Mouse (Mus musculus): ENCODE data around the gene Qrich1. TPM values are rescaled to one million over a fixed set of nuclear protein-coding genes. Genes with fewer than 3 reads are reported as not detected.

Gene Qrich1
- polyA plus RNA-seq, 1 experiment from 2014 or later, result 168 TPM

GRCm38 (mm10) chr9:108485301-108485875 is 31.2 kb upstream of the Qrich1 start:
- Histone ChIP-seq H3K36me3 (replicated peaks) (peaks cover 93% of the 10 kb centered on the region), H3K4me3 (no peak overlapping the region), H3K4me1 (peaks cover 24% of the 10 kb centered on the region), H3K27ac (replicated peaks) (no peak overlapping the region), H3K27me3 (replicated peaks; ENCODE audit: low read depth, poor library complexity, severe bottlenecking) (no peaks in the 10 kb centered on the region), H3K9me3 (no peaks in the 10 kb centered on the region)
- DNase-seq (ENCODE audit: low spot score), result no peak
- WGBS, result 94% methylated on average over 19 of the region's 19 CpGs

- 92% methylated on average over 8 of the region's 8 CpGs for WGBS
- no peak for DNase-seq (ENCODE audit: low spot score)
- H3K36me3 ChIP-seq (replicated peaks), result peaks cover 85% of the 10 kb centered on the region
These were observed 29.6 kb upstream of the Qrich1 start for GRCm38 (mm10) chr9:108486973-108487530.

GRCm38 (mm10) chr9:108488403-108488802 is 28.2 kb upstream of the Qrich1 start:
- peaks cover 25% of the 10 kb centered on the region for H3K4me1 ChIP-seq
- 95% methylated on average over 17 of the region's 17 CpGs for WGBS
- no peaks in the 10 kb centered on the region for H3K27me3 ChIP-seq (replicated peaks; ENCODE audit: low read depth, poor library complexity, severe bottlenecking)
- H3K4me3 ChIP-seq, result 0 out of 2 replicates have a peak overlapping the region, but pooled peaks have one; percentile 76
- no peak overlapping the region for H3K27ac ChIP-seq (replicated peaks)
- H3K9me3 ChIP-seq, result no peaks in the 10 kb centered on the region
- H3K36me3 ChIP-seq (replicated peaks), result peaks cover 85% of the 10 kb centered on the region
- no peak for DNase-seq (ENCODE audit: low spot score)

More at GRCm38 (mm10) chr9:108486973-108487530, 29.6 kb upstream of the Qrich1 start:
- no peak overlapping the region for H3K27ac ChIP-seq (replicated peaks)
- no peaks in the 10 kb centered on the region for H3K9me3 ChIP-seq
- no peaks in the 10 kb centered on the region for H3K27me3 ChIP-seq (replicated peaks; ENCODE audit: low read depth, poor library complexity, severe bottlenecking)
- H3K4me1 ChIP-seq, result peaks cover 20% of the 10 kb centered on the region
- no peak overlapping the region for H3K4me3 ChIP-seq

- WGBS, result 96% methylated on average over 20 of the region's 20 CpGs
- Histone ChIP-seq H3K4me3 (peak overlapping the region; percentile 76; the same call in 1 of the 2 replicates), H3K36me3 (replicated peaks) (peaks cover 85% of the 10 kb centered on the region), H3K27ac (replicated peaks) (peak overlapping the region; percentile 88; the same call in 1 of the 2 replicates), H3K27me3 (replicated peaks; ENCODE audit: low read depth, poor library complexity, severe bottlenecking) (no peaks in the 10 kb centered on the region), H3K4me1 (peaks cover 25% of the 10 kb centered on the region), H3K9me3 (no peaks in the 10 kb centered on the region)
- no peak for DNase-seq (ENCODE audit: low spot score)
These were observed 27.4 kb upstream of the Qrich1 start for GRCm38 (mm10) chr9:108489215-108489614.

DNA sequence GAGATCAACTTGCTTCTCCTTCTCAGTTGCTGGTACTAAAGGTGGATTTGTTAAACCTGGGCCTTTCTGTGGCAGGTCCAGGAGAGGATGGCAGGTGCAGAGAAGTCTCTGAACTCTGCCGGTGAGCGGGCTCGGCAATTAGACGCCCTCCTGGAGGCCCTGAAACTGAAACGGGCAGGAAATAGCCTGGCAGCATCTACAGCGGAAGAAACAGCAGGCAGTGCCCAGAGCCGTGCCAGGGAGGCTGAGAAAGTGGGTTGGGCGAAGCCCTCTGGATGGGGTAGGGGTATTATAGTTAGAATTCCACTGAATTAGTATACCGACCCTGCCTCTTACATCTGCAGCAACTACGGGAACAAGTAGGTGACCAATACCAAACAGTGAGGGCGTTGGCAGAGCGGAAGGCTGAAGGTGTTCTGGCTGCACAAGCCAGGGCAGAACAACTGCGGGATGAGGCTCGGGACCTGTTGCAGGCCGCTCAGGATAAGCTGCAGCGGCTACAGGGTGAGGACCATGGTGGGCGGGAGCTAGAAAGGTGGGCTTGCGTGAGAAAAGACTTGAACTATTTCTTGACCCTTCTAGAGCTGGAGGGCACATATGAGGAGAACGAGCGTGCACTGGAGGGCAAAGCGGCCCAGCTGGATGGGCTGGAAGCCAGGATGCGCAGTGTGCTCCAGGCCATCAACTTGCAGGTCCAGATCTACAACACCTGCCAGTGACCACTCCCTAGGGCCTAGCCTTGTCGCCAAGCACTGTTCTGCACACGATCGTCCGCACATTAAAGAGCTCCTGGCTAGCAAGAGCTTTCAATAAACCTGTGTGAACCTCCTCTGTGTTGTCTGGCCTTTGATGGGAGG is 26.7 kb upstream of the Qrich1 start:
- H3K36me3 ChIP-seq (replicated peaks), result peaks cover 85% of the 10 kb centered on the region
- peaks cover 25% of the 10 kb centered on the region for H3K4me1 ChIP-seq
- H3K9me3 ChIP-seq, result no peaks in the 10 kb centered on the region
- no peak for DNase-seq (ENCODE audit: low spot score)
- H3K27me3 ChIP-seq (replicated peaks; ENCODE audit: low read depth, poor library complexity, severe bottlenecking), result no peaks in the 10 kb centered on the region
- peak overlapping the region; percentile 88 for H3K27ac ChIP-seq (replicated peaks)
- 70% methylated on average over 26 of the region's 26 CpGs for WGBS
- H3K4me3 ChIP-seq, result peak overlapping the region; percentile 76

- DNase-seq (ENCODE audit: low spot score), result peak; percentile 97
- WGBS, result under 1% methylated on average over 69 of the region's 69 CpGs
- Histone ChIP-seq H3K27ac (replicated peaks) (peak within 1 kb of the TSS; percentile 88), H3K36me3 (replicated peaks) (peaks cover 85% of the 10 kb centered on the region), H3K9me3 (no peaks in the 10 kb centered on the region), H3K4me1 (peaks cover 25% of the 10 kb centered on the region), H3K4me3 (peak within 1 kb of the TSS; percentile 76), H3K27me3 (replicated peaks; ENCODE audit: low read depth, poor library complexity, severe bottlenecking) (no peaks in the 10 kb centered on the region)
These were observed 25.9 kb upstream of the Qrich1 start, which contains the start of gene Usp19 for GRCm38 (mm10) chr9:108490559-108491285. TSS of gene Usp19 (plus strand) at chr9:108490602.

DNA sequence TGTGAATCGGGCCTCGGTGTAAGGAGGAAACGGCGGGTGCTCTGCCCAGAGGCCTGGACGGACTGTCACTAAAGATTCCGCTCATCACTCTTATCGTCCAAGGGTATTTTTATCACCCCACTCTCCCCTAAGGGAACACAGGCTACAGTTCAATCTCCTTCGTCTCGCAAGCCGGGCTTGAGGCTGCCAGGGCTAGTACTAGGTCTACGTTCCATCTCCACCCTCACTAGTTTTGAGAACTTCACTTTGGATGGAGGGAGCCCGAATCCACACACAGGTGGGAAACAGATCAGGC is 25.4 kb upstream of the Qrich1 start:
- 15% methylated on average over 12 of the region's 12 CpGs for whole genome bisulfite sequencing
- no peak for DNase-seq (ENCODE audit: low spot score)

DNA sequence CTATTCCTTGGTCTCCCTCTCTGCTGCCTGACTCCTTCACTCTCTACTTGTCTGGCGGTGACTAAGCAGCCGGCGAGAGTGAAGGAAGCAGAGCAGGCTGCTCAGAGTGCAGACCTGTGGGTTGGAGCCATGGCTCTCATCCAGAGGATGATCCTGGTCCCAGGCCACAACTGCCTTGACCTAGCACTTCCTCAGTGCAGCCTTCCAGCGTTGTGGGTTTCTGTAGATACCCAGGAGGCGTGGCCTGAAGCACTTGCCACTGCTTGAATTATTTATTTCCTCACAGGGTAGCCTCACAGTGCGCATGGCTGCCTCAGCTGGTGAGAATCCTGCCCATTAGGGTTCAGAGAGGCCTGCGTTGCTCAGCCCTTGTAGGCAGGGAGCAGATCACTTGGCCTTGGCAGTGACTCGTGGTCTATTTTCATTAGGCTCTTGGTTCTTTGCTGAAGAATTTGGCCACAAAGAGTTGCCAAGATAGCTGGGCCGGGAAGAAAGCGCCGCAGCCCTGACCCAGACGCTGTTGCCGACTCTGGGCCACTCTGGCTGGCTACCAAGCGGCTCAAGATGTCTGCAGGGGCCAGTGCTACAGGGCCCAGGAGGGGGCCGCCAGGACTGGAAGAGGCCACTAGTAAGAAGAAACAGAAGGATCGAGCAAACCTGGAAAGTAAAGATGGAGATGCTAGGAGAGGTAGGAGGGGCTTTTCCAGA is 24.4 kb upstream of the Qrich1 start:
- Histone ChIP-seq H3K36me3 (replicated peaks) (peaks cover 85% of the 10 kb centered on the region), H3K27me3 (replicated peaks; ENCODE audit: low read depth, poor library complexity, severe bottlenecking) (no peaks in the 10 kb centered on the region), H3K27ac (replicated peaks) (no peak overlapping the region), H3K4me3 (peak overlapping the region; percentile 76), H3K9me3 (no peaks in the 10 kb centered on the region), H3K4me1 (peaks cover 25% of the 10 kb centered on the region)
- WGBS, result 90% methylated on average over 16 of the region's 16 CpGs
- no peak for DNase-seq (ENCODE audit: low spot score)

More for the DNA sequence above, 25.4 kb upstream of the Qrich1 start:
- H3K36me3 ChIP-seq (replicated peaks), result peaks cover 85% of the 10 kb centered on the region
- peak overlapping the region; percentile 76 for H3K4me3 ChIP-seq
- no peaks in the 10 kb centered on the region for H3K9me3 ChIP-seq
- H3K27me3 ChIP-seq (replicated peaks; ENCODE audit: low read depth, poor library complexity, severe bottlenecking), result no peaks in the 10 kb centered on the region
- peaks cover 25% of the 10 kb centered on the region for H3K4me1 ChIP-seq
- peak overlapping the region; percentile 88 for H3K27ac ChIP-seq (replicated peaks)

GRCm38 (mm10) chr9:108493246-108493645 is 23.4 kb upstream of the Qrich1 start:
- Histone ChIP-seq H3K27me3 (replicated peaks; ENCODE audit: low read depth, poor library complexity, severe bottlenecking) (no peaks in the 10 kb centered on the region), H3K27ac (replicated peaks) (no peak overlapping the region), H3K4me1 (peaks cover 25% of the 10 kb centered on the region), H3K36me3 (replicated peaks) (peaks cover 85% of the 10 kb centered on the region), H3K9me3 (no peaks in the 10 kb centered on the region), H3K4me3 (peak overlapping the region; percentile 6; the same call in 1 of the 2 replicates)
- no peak for DNase-seq (ENCODE audit: low spot score)
- WGBS, result 94% methylated on average over 8 of the region's 8 CpGs

DNA sequence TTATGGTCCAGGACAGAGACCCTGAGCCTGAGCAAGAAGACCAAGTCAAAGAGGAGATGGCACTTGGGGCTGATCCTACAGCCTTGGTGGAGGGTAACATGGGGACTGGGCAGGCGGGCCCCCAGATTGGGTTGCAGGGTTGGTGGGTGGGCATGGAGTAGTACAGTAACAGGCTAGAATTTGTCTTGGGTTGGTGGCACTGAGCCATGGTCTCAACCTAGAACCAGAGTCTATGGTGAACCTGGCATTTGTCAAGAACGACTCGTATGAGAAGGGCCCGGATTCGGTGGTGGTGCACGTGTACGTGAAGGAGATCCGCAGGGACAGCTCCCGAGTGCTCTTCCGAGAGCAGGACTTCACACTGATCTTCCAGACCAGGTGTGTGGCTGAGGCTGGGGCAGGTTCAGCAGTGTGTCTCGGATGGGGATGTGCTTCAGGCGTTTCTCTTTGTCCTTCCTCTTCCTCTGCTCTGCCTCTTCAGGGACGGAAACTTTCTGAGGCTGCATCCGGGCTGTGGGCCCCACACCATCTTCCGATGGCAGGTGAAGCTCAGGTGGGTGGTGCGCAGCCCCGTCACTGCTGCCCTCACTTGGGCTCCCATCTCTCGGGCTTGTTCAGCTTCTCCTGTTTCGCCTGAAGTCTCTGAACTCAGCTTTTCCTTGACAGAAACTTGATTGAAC is 22.3 kb upstream of the Qrich1 start:
- WGBS, result 94% methylated on average over 19 of the region's 19 CpGs
- Histone ChIP-seq H3K4me3 (no peak overlapping the region), H3K4me1 (peaks cover 25% of the 10 kb centered on the region), H3K27ac (replicated peaks) (no peak overlapping the region), H3K36me3 (replicated peaks) (peaks cover 85% of the 10 kb centered on the region), H3K9me3 (no peaks in the 10 kb centered on the region), H3K27me3 (replicated peaks; ENCODE audit: low read depth, poor library complexity, severe bottlenecking) (no peaks in the 10 kb centered on the region)
- DNase-seq (ENCODE audit: low spot score), result no peak

DNA sequence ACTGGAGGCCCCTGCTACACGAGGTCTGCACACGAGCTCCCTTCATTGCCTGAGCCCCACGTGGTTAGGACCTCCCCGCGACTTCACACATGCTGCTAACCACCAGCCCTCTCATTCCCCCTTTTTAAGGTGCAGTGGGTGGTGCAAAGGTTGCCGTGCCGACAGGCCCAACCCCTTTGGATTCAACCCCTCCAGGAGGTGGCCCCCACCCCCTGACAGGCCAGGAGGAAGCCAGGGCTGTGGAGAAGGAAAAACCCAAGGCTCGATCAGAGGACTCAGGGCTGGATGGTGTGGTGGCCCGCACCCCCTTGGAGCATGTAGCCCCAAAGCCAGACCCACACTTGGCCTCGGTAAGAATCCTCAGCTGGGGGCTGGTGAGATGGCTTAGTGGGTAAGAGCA is 21.7 kb upstream of the Qrich1 start:
- DNase-seq (ENCODE audit: low spot score), result no peak
- WGBS, result 91% methylated on average over 10 of the region's 10 CpGs
- Histone ChIP-seq H3K27me3 (replicated peaks; ENCODE audit: low read depth, poor library complexity, severe bottlenecking) (no peaks in the 10 kb centered on the region), H3K27ac (replicated peaks) (no peak overlapping the region), H3K4me1 (peaks cover 21% of the 10 kb centered on the region), H3K36me3 (replicated peaks) (peaks cover 85% of the 10 kb centered on the region), H3K9me3 (no peaks in the 10 kb centered on the region), H3K4me3 (no peak overlapping the region)

All from embryonic facial prominence, embryonic 10.5 days (tissue).